Mouse (Mus musculus) thymus, adult 2 months (tissue): ENCODE measurements around the gene Fbxo9.

Source experiments
- CTCF ChIP-seq: fragments of 200-500 bp; IDR thresholded peaks from 2 replicates; pipeline ENCODE4 v1.5.1; 2012; ENCODE audit warnings: mild to moderate bottlenecking, control low read depth, low read length, moderate library complexity, borderline replicate concordance; ENCODE audit not compliant: control insufficient read depth, poor library complexity, insufficient read depth; ENCODE audit errors: extremely low read depth
- POLR2A ChIP-seq: fragments of 200-500 bp; IDR thresholded peaks from 2 replicates; pipeline ENCODE4 v1.6.1; 2012; ENCODE audit warnings: mild to moderate bottlenecking, low read length, control low read depth, moderate library complexity; ENCODE audit not compliant: control insufficient read depth, poor library complexity, insufficient read depth; ENCODE audit errors: extremely low read depth

DNA sequence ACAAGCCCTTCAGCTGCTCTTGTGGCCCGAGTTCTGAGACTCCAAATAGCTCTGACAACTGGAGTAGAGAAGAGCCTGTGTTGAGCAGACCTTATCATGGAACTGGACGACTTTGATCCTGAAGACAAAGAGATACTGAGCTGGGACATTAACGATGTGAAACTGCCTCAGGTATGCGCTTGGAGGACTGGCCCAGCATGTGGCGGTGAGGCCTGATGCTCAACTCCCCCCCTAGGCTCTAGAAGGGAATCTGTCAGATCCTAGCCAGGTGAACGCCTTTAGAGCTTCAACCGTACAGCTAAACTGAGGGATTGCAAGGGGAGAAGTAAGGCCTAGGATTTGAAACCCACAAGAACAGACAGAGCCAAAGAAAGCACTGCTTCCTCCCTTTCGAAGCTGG is 55.0 kb downstream of the Fbxo9 start:
- TF ChIP-seq CTCF (no peak), POLR2A (no peak)
